Mouse (Mus musculus) subcutaneous adipose tissue, adult 2 months (tissue): Measurements from ENCODE around the gene Aqp9. TPM values are rescaled to one million over a fixed set of nuclear protein-coding genes. Genes with fewer than 3 reads are reported as not detected.

Experiments used
- polyA plus RNA-seq: library from polyadenylated mRNA; depleted of rRNA; stranded (reverse); fragments of >200 nt; gene quantifications from 2 replicates; pipeline ENCODE4 v1.2.3, GENCODE M21; 2012; ENCODE audit warnings: low replicate concordance; rRNA removed

The Aqp9 gene
- 0.82 and 2.4 TPM in 2 replicates for polyA plus RNA-seq

GRCm38 (mm10) chr9:71168511-71168910 lies at the start of gene Aqp9:
Gene Aqp9 (minus strand): TSS chr9:71168682.

GRCm38 (mm10) chr9:71215248-71216035 lies 47.0 kb upstream of the Aqp9 start, which contains the start of gene Aldh1a2:
Gene Aldh1a2 (plus strand): TSS chr9:71215789.

Other genes with a start within 250 kb of the Aqp9 start
- 0.06 and 0.13 TPM in 2 replicates for gene Lipc, start 216.5 kb downstream of the Aqp9 start, polyA plus RNA-seq
- gene Aldh1a2, start 47.1 kb upstream of the Aqp9 start, polyA plus RNA-seq, result 3.7 and 73.5 TPM in 2 replicates